7 mouse cellular contexts compared by ENCODE assay signal in the genomic region with DNA sequence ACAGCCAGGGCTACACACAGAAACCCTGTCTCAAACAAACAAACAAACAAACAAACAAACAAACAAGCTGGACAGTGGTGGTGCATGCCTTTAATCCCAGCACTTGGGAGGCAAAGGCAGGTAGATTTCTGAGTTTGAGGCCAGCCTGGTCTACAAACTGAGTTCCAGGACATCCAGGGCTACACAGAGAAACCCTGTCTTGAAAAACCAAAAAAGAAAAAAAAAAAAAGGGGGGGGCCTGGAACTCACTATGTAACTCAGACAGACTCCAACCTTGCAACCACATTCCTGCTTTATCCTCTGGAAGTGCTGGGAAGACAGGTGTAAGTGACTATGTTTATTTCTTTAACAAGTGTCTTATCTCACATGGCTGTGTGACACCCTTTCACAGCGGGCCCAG. TPM values are rescaled to one million over a fixed set of nuclear protein-coding genes. Genes with fewer than 3 reads are reported as not detected.
A peak's percentile ranks its signal among the peaks of the same experiment; 100 is the strongest.
DNase-seq lines count a peak whose midpoint lies in the region; ATAC-seq and TF ChIP-seq lines count a peak whose summit lies in the region.
"Not testable (repeated sequence)": the region's sequence is repeated elsewhere in the genome, so short reads cannot be mapped to it uniquely, and the experiment has no call there.

A gene (plus strand): TSS at position 301 of the 400 bp plus-strand sequence.

- H3K4me1 ChIP-seq in cerebellum, adult 2 months (ENCODE audit: control insufficient read depth, insufficient read depth, low read length), result not testable (repeated sequence)
- peaks cover 44% of the 10 kb centered on the region for H3K4me1 ChIP-seq in forebrain, embryonic 15.5 days
- H3K4me1 ChIP-seq in hindbrain, embryonic 10.5 days (replicated peaks), result peaks cover 48% of the 10 kb centered on the region
- H3K4me1 ChIP-seq in kidney, embryonic 16.5 days (ENCODE audit: insufficient read depth, low read length), result peaks cover 39% of the 10 kb centered on the region
- H3K4me1 ChIP-seq in limb, embryonic 11.5 days (ENCODE audit: control insufficient read depth, insufficient read depth, low read length), result peaks cover 28% of the 10 kb centered on the region
- H3K4me1 ChIP-seq in lung, embryonic 15.5 days, result peaks cover 46% of the 10 kb centered on the region
- peaks cover 34% of the 10 kb centered on the region for H3K4me1 ChIP-seq in neural tube, embryonic 11.5 days (ENCODE audit: control insufficient read depth, insufficient read depth, low read length)

- H3K9me3 ChIP-seq in forebrain, embryonic 15.5 days; hindbrain, embryonic 10.5 days; kidney, embryonic 16.5 days (ENCODE audit: low read length); limb, embryonic 11.5 days (ENCODE audit: control insufficient read depth, low read length); lung, embryonic 15.5 days; neural tube, embryonic 11.5 days (ENCODE audit: control insufficient read depth, low read length): not testable (repeated sequence)

- peak within 1 kb of the TSS; percentile 66 for H3K27ac ChIP-seq in cerebellum, adult 2 months (ENCODE audit: insufficient read depth, low read length)
- H3K27ac ChIP-seq in forebrain, embryonic 15.5 days (replicated peaks), result 0 out of 2 replicates have a peak within 1 kb of the TSS, but pooled peaks have one; percentile 57
- H3K27ac ChIP-seq in hindbrain, embryonic 10.5 days, result peak within 1 kb of the TSS; percentile 100
- H3K27ac ChIP-seq in kidney, embryonic 16.5 days (ENCODE audit: low read length), result peak within 1 kb of the TSS; percentile 29
- H3K27ac ChIP-seq in limb, embryonic 11.5 days (replicated peaks; ENCODE audit: low read depth, low read length); neural tube, embryonic 11.5 days (ENCODE audit: low read depth, low read length): not testable (repeated sequence)
- H3K27ac ChIP-seq in lung, embryonic 15.5 days, result peak within 1 kb of the TSS; percentile 48

- not testable (repeated sequence) for H3K36me3 ChIP-seq in forebrain, embryonic 15.5 days; hindbrain, embryonic 10.5 days; kidney, embryonic 16.5 days (ENCODE audit: insufficient read depth, low read length); limb, embryonic 11.5 days (ENCODE audit: control insufficient read depth, insufficient read depth, low read length); lung, embryonic 15.5 days; neural tube, embryonic 11.5 days (ENCODE audit: control insufficient read depth, insufficient read depth, low read length)

- H3K4me3 ChIP-seq in cerebellum, adult 2 months (replicated peaks; ENCODE audit: insufficient read depth, low read depth, low read length), result peak within 1 kb of the TSS; percentile 91
- H3K4me3 ChIP-seq in forebrain, embryonic 15.5 days, result peak within 1 kb of the TSS; percentile 50
- H3K4me3 ChIP-seq in hindbrain, embryonic 10.5 days, result peak within 1 kb of the TSS; percentile 95
- peak within 1 kb of the TSS; percentile 89 for H3K4me3 ChIP-seq in kidney, embryonic 16.5 days (ENCODE audit: low read length)
- peak within 1 kb of the TSS; percentile 65 for H3K4me3 ChIP-seq in limb, embryonic 11.5 days (ENCODE audit: low read depth, low read length)
- peak within 1 kb of the TSS; percentile 64 for H3K4me3 ChIP-seq in lung, embryonic 15.5 days
- peak within 1 kb of the TSS; percentile 76 for H3K4me3 ChIP-seq in neural tube, embryonic 11.5 days (ENCODE audit: low read depth, low read length)

- H3K9ac ChIP-seq in forebrain, embryonic 15.5 days (replicated peaks), result peak within 1 kb of the TSS; percentile 46
- H3K9ac ChIP-seq in kidney, embryonic 16.5 days (replicated peaks; ENCODE audit: low read length), result peak within 1 kb of the TSS; percentile 62
- H3K9ac ChIP-seq in limb, embryonic 11.5 days (ENCODE audit: low read length), result peak within 1 kb of the TSS; percentile 45; the same call in 1 of the 2 replicates
- peak within 1 kb of the TSS; percentile 51 for H3K9ac ChIP-seq in lung, embryonic 15.5 days
- peak within 1 kb of the TSS; percentile 57 for H3K9ac ChIP-seq in neural tube, embryonic 11.5 days (ENCODE audit: low read length)

- 75% methylated on average over 1 of the region's 1 CpGs for WGBS in cerebellum, adult 2 months
- 88% methylated on average over 1 of the region's 1 CpGs for WGBS in forebrain, embryonic 15.5 days
- 64% methylated on average over 1 of the region's 1 CpGs for WGBS in hindbrain, embryonic 10.5 days
- WGBS in kidney, embryonic 16.5 days, result 57% methylated on average over 1 of the region's 1 CpGs
- WGBS in limb, embryonic 11.5 days, result 51% methylated on average over 1 of the region's 1 CpGs
- WGBS in lung, embryonic 15.5 days, result 12% methylated on average over 1 of the region's 1 CpGs
- WGBS in neural tube, embryonic 11.5 days, result 60% methylated on average over 1 of the region's 1 CpGs

- not testable (repeated sequence) for TF ChIP-seq POLR2A in cerebellum, adult 2 months (IDR thresholded peaks at IDR 0.05; ENCODE audit: borderline replicate concordance, insufficient read depth, low read length)

- ATAC-seq in forebrain, embryonic 15.5 days (replicated peaks); kidney, embryonic 16.5 days (ENCODE audit: low FRiP score, low TSS enrichment); limb, embryonic 11.5 days (ENCODE audit: insufficient number of reproducible peaks, low FRiP score, low TSS enrichment, low read depth); lung, embryonic 15.5 days (ENCODE audit: borderline replicate concordance, extremely low read depth, low FRiP score, low TSS enrichment); neural tube, embryonic 11.5 days (ENCODE audit: insufficient read depth, low FRiP score, low TSS enrichment): not testable (repeated sequence)

- peak within 1 kb of the TSS; percentile 82 for H3K4me2 ChIP-seq in forebrain, embryonic 15.5 days (replicated peaks)
- peak within 1 kb of the TSS; percentile 100 for H3K4me2 ChIP-seq in kidney, embryonic 16.5 days (replicated peaks; ENCODE audit: low read depth, low read length)
- H3K4me2 ChIP-seq in limb, embryonic 11.5 days (ENCODE audit: low read depth, severe bottlenecking), result peak within 1 kb of the TSS; percentile 98
- H3K4me2 ChIP-seq in lung, embryonic 15.5 days, result peak within 1 kb of the TSS; percentile 99
- H3K4me2 ChIP-seq in neural tube, embryonic 11.5 days (ENCODE audit: low read depth), result peak within 1 kb of the TSS; percentile 99

- not testable (repeated sequence) for H3K27me3 ChIP-seq in cerebellum, adult 2 months (ENCODE audit: control insufficient read depth, insufficient read depth, low read length); hindbrain, embryonic 10.5 days (ENCODE audit: insufficient read depth, poor library complexity, severe bottlenecking); kidney, embryonic 16.5 days (ENCODE audit: insufficient read depth, low read length); limb, embryonic 11.5 days (ENCODE audit: control insufficient read depth, insufficient read depth, low read length); neural tube, embryonic 11.5 days (ENCODE audit: control insufficient read depth, insufficient read depth, low read length)
- peaks cover 11% of the 10 kb centered on the region for H3K27me3 ChIP-seq in forebrain, embryonic 15.5 days
- H3K27me3 ChIP-seq in lung, embryonic 15.5 days, result peaks cover 12% of the 10 kb centered on the region

- TF ChIP-seq CTCF in cerebellum, adult 2 months (IDR thresholded peaks at IDR 0.05; ENCODE audit: borderline replicate concordance, insufficient read depth, low read depth, low read length), result not testable (repeated sequence)

- DNase-seq in cerebellum, adult 2 months; hindbrain, embryonic 10.5 days (ENCODE audit: low spot score); limb, embryonic 11.5 days (ENCODE audit: low spot score); neural tube, embryonic 11.5 days (ENCODE audit: low spot score): not testable (repeated sequence)

RNA-seq across cellular contexts. Expression of the gene that starts here (rescaled TPM):
- 17.0 and 20.3 TPM in 2 replicates for polyA plus RNA-seq in cerebellum, adult 2 months (2012; rRNA removed)
- polyA plus RNA-seq in forebrain, embryonic 15.5 days (2015; fragmentation: Nextera tagmentation; extraction: Ambion mirVana), result 16.7 and 18.5 TPM in 2 replicates
- polyA plus RNA-seq in hindbrain, embryonic 10.5 days (2016; fragmentation: Nextera tagmentation; extraction: Ambion mirVana), result 17.6 and 19.1 TPM in 2 replicates
- 12.6 and 14.2 TPM in 2 replicates for polyA plus RNA-seq in kidney, embryonic 16.5 days (2015; fragmentation: Nextera tagmentation; extraction: Ambion mirVana)
- 5.0 and 6.8 TPM in 2 replicates for polyA plus RNA-seq in limb, embryonic 11.5 days (2014; fragmentation: Nextera tagmentation; extraction: Ambion mirVana)
- polyA plus RNA-seq in lung, embryonic 15.5 days (2015; fragmentation: Nextera tagmentation; extraction: Ambion mirVana), result 10.3 and 12.0 TPM in 2 replicates
- 8.4 and 11.9 TPM in 2 replicates for polyA plus RNA-seq in neural tube, embryonic 11.5 days (2014; fragmentation: Nextera tagmentation; extraction: Ambion mirVana)
